Mouse (Mus musculus) adrenal gland, adult 2 months (tissue): ENCODE results near the gene Ceacam19. TPM values are rescaled to one million over a fixed set of nuclear protein-coding genes. Genes with fewer than 3 reads are reported as not detected.

Source experiments
- DNase-seq: peaks from one replicate; pipeline ENCODE4 v3.0.0; 2021
- polyA plus RNA-seq: library from polyadenylated mRNA; depleted of rRNA; stranded (reverse); fragments of >200 nt; gene quantifications from 2 replicates; pipeline ENCODE4 v1.2.3, GENCODE M21; 2012
- total RNA-seq, 2 experiments: library from RNA; stranded (reverse); gene quantifications; 2 replicates each; pipeline ENCODE4 v1.2.3; 2021

Gene Ceacam19
- total and polyA plus RNA-seq, 3 experiments: not detected

DNA sequence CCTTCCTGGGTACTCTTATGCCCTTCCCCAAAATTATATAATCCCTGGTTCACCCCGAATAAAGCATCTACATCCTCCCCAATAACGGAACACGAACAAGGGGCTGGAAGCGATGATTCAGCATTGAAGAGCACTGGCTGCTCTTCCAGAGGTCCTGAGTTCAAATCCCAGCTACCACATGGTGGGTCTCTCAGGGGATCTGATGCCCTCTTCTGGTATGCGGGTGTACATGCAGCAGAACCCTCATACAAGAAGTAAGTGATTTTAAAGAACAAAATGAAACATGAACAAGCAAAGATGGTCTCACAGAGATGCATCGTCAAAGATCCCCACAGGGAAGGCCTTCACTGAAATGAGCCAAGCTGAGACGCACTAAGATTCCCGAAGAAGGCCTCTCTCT is 7.0 kb downstream of the Ceacam19 start:
- no peak for DNase-seq

GRCm38 (mm10) chr7:19876781-19877425 is 10.9 kb downstream of the Ceacam19 start:
- no peak for DNase-seq

GRCm38 (mm10) chr7:19875948-19876682 is 11.7 kb downstream of the Ceacam19 start:
- DNase-seq: no peak

- peak; percentile 54 for DNase-seq
Measured at GRCm38 (mm10) chr7:19871943-19872601, 15.7 kb downstream of the Ceacam19 start.

GRCm38 (mm10) chr7:19871137-19871621 is 16.6 kb downstream of the Ceacam19 start:
- DNase-seq: peak; percentile 55

GRCm38 (mm10) chr7:19867751-19868399 is 19.9 kb downstream of the Ceacam19 start:
- no peak for DNase-seq

GRCm38 (mm10) chr7:19866490-19866889 is 21.3 kb downstream of the Ceacam19 start:
- DNase-seq: peak; percentile 75

DNA sequence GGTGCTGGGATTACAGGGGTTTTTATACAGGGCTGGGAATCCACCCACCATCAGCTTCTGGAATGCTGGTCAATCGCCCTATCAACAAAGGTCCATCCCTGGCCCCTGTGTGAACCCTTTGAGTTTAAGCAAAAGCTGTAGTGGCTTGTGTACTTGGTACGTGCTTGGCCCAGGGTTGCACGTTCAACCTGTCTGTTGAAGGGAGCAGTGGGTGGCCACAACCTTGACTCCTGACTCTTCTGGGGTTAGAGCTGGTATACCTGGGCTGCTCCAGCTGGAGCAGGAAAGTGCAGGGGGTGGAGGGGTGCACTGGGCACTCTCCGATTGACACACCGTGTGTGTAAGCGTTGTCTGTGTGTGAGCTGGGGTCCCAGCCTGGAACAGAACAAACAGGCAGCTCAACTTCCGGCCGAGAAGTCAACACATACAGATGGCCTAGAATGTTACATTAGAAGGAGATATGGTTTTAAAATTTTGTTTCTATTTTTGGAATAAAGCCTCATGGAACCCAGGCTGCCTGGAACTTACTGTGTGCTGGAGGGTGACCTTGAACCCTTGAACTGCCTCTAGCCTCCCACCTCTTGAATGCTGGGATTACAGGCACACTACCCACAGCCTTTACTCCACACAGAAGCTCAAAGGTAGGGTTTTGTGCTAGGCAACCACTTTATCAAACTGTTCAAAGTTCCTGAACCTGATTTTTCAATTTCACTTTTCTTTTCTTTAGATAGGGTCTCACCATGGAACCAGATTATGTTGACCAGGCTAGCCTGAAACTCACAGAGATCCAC is 22.3 kb downstream of the Ceacam19 start:
- no peak for DNase-seq

DNA sequence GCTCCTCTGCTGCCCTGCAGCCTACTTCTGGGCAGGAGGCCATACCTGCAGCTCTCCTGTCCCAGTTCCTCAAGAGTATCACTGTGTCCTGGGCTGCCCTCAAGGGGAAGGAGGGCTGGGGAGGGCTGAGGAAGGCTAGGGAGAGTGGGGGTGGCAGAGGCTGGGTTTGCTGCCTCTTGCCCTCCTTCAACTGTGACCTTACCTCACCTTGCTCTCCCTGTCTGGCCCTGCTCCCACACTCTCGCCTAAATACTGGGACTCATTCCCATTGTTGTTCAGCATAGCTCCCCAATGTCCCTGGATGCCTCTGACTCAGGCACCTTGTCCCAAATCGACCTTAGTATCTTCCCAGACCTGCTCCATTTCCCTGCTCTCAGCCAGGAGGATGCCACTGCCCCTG is 23.5 kb downstream of the Ceacam19 start:
- peak; percentile 71 for DNase-seq

DNA sequence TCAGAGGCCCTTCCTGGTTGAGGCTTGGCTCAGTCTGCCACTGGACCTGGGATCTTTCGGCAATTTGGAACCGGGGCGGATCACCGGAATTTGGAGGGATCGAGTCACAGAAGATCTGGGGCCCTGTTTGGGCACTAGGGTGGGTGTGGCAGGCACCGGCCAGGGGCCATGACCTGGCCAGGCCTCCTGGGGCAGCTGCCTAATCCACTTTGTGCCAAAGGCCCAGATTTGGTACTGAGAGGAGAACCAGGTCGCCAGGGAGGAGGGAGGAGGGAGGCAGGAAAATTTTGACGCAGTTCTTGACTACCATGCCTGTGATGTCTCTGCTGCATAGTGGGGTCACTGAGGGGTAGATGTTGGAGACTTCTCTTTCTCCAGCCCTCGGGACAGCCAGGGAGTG is 26.6 kb downstream of the Ceacam19 start, which contains the start of gene Ceacam16:
Gene Ceacam16 (minus strand): TSS at position 101 of the 400 bp plus-strand sequence.
- no peak for DNase-seq

DNA sequence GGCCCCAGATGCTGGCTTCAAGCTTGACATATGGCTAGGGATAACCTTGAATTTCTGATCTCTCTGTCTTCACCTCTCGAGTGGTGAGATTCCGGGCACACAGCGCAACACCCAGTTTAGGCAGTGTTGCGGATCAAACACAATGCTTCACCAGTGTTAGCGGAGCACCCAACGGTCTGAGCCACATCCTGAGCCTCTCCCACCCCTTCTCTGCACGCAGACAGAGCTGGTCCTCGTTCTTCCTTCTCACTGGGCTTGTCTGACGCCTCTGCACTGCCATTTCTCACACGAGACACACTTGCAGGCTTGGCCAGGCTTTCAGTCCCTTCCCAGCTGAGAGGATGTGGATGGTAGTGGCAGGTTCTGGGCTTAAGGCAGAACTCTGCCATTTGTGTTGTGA is 28.0 kb downstream of the Ceacam19 start:
- no peak for DNase-seq

- DNase-seq: no peak
Measured at GRCm38 (mm10) chr7:19856283-19856682, 31.5 kb downstream of the Ceacam19 start.

DNA sequence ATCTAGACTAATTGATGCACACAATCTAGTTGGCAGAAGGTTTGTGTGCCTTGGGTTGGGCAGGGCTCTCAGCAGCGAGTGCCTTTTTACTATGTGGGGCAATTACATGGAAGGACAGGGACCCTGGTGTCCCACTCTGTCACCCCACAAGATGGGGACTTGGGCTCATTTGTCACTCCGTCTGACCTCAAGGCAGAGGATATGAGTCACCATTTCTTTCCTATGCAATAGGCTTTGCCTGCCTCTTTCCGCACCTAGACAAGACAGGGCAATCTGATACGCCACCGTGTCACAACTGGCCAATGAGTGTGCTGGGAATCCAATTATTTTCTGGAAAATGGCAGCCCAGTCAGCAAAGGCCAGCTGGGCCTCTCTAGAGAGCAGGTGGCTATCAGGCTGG is 32.1 kb downstream of the Ceacam19 start:
- DNase-seq: no peak

GRCm38 (mm10) chr7:19853526-19853925 is 34.2 kb downstream of the Ceacam19 start:
- DNase-seq: no peak

DNA sequence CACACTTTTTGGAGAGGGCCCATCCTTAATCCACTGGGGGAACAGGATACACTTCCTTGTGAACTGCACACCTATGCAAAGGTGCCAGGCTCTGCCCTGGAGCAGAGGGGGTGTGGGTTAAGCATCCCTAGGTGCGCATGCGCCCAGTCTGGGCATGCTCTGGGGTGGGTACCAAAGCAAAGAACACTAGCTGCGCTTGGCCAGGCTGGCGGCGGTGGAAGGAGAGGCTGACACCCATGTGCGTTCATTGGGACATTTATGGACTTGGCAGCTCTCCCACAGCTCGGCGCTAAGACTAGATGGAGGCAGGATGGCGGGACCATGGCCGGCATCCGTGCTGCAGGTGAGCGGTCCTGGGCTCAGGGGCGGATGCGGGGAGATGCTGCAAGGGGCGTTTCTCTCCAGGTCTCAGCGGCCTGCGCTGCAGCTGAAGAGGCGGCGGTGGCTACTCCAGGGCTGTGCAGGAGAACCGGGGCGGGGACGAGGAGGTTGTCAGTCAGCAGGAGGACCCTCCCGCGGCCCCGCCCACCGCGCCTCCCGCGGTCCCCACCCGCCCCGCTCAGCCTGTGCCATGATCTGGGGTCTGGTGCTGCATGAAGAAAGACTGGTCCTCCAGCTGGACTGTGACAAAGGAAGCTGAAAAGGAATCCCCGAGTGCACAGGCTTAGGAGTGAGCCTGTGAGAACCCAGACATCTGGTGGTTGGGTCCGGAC is 35.8 kb downstream of the Ceacam19 start, which contains the start of gene Gm19345:
Gene Gm19345 (plus strand): TSS at position 146 of the 713 bp plus-strand sequence.
- DNase-seq: no peak

- DNase-seq: no peak
Measured at GRCm38 (mm10) chr7:19844521-19845171, 43.1 kb downstream of the Ceacam19 start.

DNA sequence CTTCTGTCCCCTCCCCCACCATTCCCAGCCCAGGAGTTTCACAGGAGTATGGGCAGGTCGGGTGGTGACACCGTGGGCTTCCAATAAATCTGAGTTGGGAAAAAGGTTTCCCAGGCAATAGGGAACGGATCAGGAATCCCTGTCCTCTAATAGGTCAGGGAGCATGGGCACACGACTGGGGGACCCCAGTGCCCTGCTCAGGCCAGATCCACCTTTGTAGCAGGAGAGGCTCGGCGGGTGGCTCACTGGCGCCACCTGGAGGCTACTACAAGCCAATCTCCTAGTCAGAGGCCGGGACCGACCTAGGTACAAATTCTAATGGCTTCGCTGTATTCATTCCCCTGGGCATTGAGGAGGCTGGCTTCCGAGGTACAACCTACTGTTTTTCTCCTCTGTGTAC is 44.2 kb downstream of the Ceacam19 start:
- DNase-seq: peak; percentile 83

DNA sequence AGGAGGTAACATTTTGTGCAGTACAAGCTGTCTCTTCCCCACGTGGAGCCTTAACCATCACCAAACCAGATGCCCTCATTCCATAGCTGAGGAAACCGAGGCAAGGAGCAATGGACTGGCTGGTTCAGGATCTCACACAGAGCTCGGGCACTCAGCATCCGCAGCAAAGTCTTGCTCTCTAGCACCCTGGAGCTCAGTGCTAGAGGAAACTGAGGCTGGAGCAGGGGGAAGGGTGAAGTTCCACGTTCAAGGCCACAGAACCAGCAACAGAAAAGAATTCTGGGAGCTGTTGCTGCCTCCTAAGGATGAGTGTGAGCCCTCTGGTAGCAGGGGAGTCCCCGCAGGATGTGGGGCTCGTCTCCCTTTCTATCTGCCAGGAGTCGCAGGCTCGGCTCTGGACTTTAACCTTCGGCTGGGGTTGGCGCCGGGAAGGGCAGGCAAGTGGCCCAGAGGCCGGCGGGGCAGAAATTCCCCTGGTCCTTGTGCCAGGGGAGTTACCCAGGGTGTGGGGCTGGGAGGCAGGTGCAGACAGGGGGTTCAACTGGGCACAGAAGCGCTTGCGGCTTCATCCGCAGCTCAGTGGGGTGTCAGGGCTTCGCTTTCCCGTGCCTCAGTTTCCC is 44.8 kb downstream of the Ceacam19 start:
- peak; percentile 68 for DNase-seq

DNA sequence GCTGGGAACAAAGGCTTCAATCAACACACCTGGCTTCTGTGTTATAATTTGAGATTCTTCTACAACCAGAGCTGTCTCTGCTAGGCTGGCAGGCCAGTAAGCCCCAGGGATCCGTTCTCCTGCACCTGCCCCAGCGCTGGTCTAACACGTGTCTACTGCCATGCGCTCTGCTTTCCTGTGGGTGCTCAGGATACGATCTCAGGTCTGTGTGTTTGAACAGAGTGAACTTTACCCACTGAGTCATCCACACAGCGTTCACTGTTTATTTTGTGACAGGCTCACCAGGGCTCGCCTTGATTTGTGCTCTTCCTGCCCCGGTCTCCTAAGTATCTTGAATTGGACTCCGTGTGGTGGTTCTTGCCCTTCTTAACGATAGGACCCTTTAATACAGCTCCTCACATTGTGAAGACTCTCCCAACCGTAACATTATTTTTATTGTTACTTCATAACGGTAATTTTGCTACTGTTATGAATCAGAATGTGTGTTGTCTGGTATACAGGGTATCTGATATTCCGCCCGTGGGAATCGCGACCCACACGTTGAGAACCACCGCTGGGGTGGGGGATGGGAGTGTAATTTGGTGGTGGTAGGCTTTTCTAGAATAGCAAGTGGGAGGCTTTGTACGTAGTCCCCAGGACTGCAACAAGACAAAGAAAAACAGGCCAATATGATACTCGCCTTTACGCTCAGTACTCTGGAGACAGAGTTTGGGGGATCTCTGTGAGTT is 45.9 kb downstream of the Ceacam19 start:
- peak; percentile 35 for DNase-seq
